Mouse (Mus musculus) hindbrain, postnatal 0 days (tissue): Measurements from ENCODE around the gene Kl. TPM values are rescaled to one million over a fixed set of nuclear protein-coding genes. Genes with fewer than 3 reads are reported as not detected.

ENCODE experiments used
- ATAC-seq: fragments of 200-750 bp; cut with Nextera tagmentation; 2 replicates; pipeline ENCODE4 v1.8.0; 2017; ENCODE audit warnings: mild to moderate bottlenecking, moderate TSS enrichment, moderate library complexity
- DNase-seq: peaks from one replicate; pipeline ENCODE4 v3.0.0-alpha.2; 2015; ENCODE audit warnings: low spot score
- H3K27ac ChIP-seq: fragments of 300-500 bp; sonication (generic); 2 replicates; pipeline ENCODE4 v1.5.1; 2014; ENCODE audit warnings: mild to moderate bottlenecking
- H3K27me3 ChIP-seq: fragments of 300-500 bp; sonication (generic); 2 replicates; pipeline ENCODE4 v1.6.1; 2014; ENCODE audit warnings: low read length, mixed read lengths; ENCODE audit not compliant: insufficient read depth
- H3K36me3 ChIP-seq: fragments of 300-500 bp; sonication (generic); 2 replicates; pipeline ENCODE4 v1.6.1; 2014; ENCODE audit warnings: low read length, mixed read lengths; ENCODE audit not compliant: insufficient read depth
- H3K4me1 ChIP-seq: fragments of 300-500 bp; sonication (generic); 2 replicates; pipeline ENCODE4 v1.6.1; 2014; ENCODE audit warnings: antibody characterized with exemption, low read length, mixed read lengths; ENCODE audit not compliant: insufficient read depth
- H3K4me2 ChIP-seq: fragments of 300-500 bp; sonication (generic); 2 replicates; pipeline ENCODE4 v1.6.1; 2014; ENCODE audit warnings: low read depth, mild to moderate bottlenecking, low read length, moderate library complexity, mixed read lengths
- H3K4me3 ChIP-seq: fragments of 300-500 bp; sonication (generic); 2 replicates; pipeline ENCODE4 v1.5.1; 2014; ENCODE audit warnings: low read length
- H3K9ac ChIP-seq: fragments of 300-500 bp; sonication (generic); replicated peaks from 2 replicates; pipeline ENCODE4 v1.6.1; 2014; ENCODE audit warnings: mild to moderate bottlenecking, low read length, moderate library complexity, mixed read lengths
- H3K9me3 ChIP-seq: fragments of 300-500 bp; sonication (generic); 2 replicates; pipeline ENCODE4 v1.6.1; 2016; ENCODE audit warnings: low read length, mixed read lengths
- CTCF ChIP-seq: IDR thresholded peaks from 2 replicates; pipeline ENCODE4 v1.5.1; 2016; ENCODE audit warnings: antibody characterized with exemption, control low read depth, low read depth
- WGBS: fragments of 180-500 bp; shearing (Covaris S2); extraction: QIAGEN DNeasy Blood & Tissue Kit; methylation state at CpG from one replicate; pipeline ENCODE4 v1.1.7; 2014; 5-methylcytosine and 5-hydroxymethylcytosine counted together
- polyA plus RNA-seq: library from polyadenylated mRNA; unstranded; fragments of >200 nt; fragmentation: Nextera tagmentation; extraction: Ambion mirVana; gene quantifications from 2 replicates; pipeline ENCODE4 v1.2.1, GENCODE M21; 2015
- total RNA-seq: library from RNA; depleted of rRNA; stranded (reverse); fragments of >200 nt; gene quantifications from 2 replicates; pipeline ENCODE4 v1.2.3, GENCODE M21; 2014

Gene Kl
- total and polyA plus RNA-seq, 2 experiments from 2014 or later: 1.3 to 3.7 TPM

- Histone ChIP-seq H3K9me3 (no peaks in the 10 kb centered on the region), H3K9ac (no peak overlapping the region), H3K4me2 (no peak overlapping the region), H3K27me3 (no peaks in the 10 kb centered on the region), H3K4me1 (no peaks in the 10 kb centered on the region), H3K4me3 (no peak overlapping the region), H3K36me3 (no peaks in the 10 kb centered on the region), H3K27ac (no peak overlapping the region)
- DNase-seq: no peak
- ATAC-seq: no peak
- 67% methylated on average over 13 of the region's 13 CpGs for WGBS
- TF ChIP-seq CTCF: no peak
Observed at GRCm38 (mm10) chr5:150918599-150918998, 33.8 kb upstream of the Kl start.

GRCm38 (mm10) chr5:150919269-150919668 lies 33.1 kb upstream of the Kl start:
- Histone ChIP-seq H3K4me1 (no peaks in the 10 kb centered on the region), H3K4me3 (no peak overlapping the region), H3K4me2 (no peak overlapping the region), H3K36me3 (no peaks in the 10 kb centered on the region), H3K9me3 (no peaks in the 10 kb centered on the region), H3K27me3 (no peaks in the 10 kb centered on the region), H3K27ac (no peak overlapping the region), H3K9ac (no peak overlapping the region)
- no peak for TF ChIP-seq CTCF
- DNase-seq (no peak), ATAC-seq (no peak)
- WGBS: 83% methylated on average over 4 of the region's 4 CpGs

- DNase-seq (no peak), ATAC-seq (no peak)
- H3K9ac ChIP-seq: no peak overlapping the region
- no peaks in the 10 kb centered on the region for H3K36me3 ChIP-seq
- H3K27me3 ChIP-seq: no peaks in the 10 kb centered on the region
- no peak for TF ChIP-seq CTCF
- H3K27ac ChIP-seq: no peak overlapping the region
- no peak overlapping the region for H3K4me3 ChIP-seq
- H3K9me3 ChIP-seq: no peaks in the 10 kb centered on the region
- H3K4me1 ChIP-seq: no peaks in the 10 kb centered on the region
- WGBS: 41% methylated on average over 2 of the region's 2 CpGs
- no peak overlapping the region for H3K4me2 ChIP-seq
Observed at GRCm38 (mm10) chr5:150919961-150920360, 32.4 kb upstream of the Kl start.

GRCm38 (mm10) chr5:150929406-150929805 lies 23.0 kb upstream of the Kl start:
- Histone ChIP-seq H3K27me3 (no peaks in the 10 kb centered on the region), H3K36me3 (no peaks in the 10 kb centered on the region), H3K9ac (no peak overlapping the region), H3K4me1 (no peaks in the 10 kb centered on the region), H3K4me2 (no peak overlapping the region), H3K9me3 (no peaks in the 10 kb centered on the region), H3K4me3 (no peak overlapping the region), H3K27ac (no peak overlapping the region)
- ATAC-seq (no peak), DNase-seq (no peak)
- WGBS: 89% methylated on average over 2 of the region's 2 CpGs
- 0 out of 2 replicates have a peak, but pooled peaks have one; percentile 13 for TF ChIP-seq CTCF

GRCm38 (mm10) chr5:150932596-150932995 lies 19.8 kb upstream of the Kl start:
- Histone ChIP-seq H3K4me1 (no peaks in the 10 kb centered on the region), H3K4me2 (no peak overlapping the region), H3K27ac (no peak overlapping the region), H3K9ac (no peak overlapping the region), H3K4me3 (no peak overlapping the region), H3K27me3 (no peaks in the 10 kb centered on the region), H3K9me3 (no peaks in the 10 kb centered on the region), H3K36me3 (no peaks in the 10 kb centered on the region)
- ATAC-seq: no peak
- no peak for DNase-seq
- TF ChIP-seq CTCF: no peak
- 67% methylated on average over 2 of the region's 2 CpGs for WGBS

GRCm38 (mm10) chr5:150936213-150936612 lies 16.2 kb upstream of the Kl start:
- H3K4me3 ChIP-seq: no peak overlapping the region
- H3K9me3 ChIP-seq: no peaks in the 10 kb centered on the region
- no peak overlapping the region for H3K9ac ChIP-seq
- ATAC-seq (no peak), DNase-seq (peak; percentile 55)
- H3K36me3 ChIP-seq: no peaks in the 10 kb centered on the region
- WGBS: 27% methylated on average over 5 of the region's 5 CpGs
- no peak overlapping the region for H3K27ac ChIP-seq
- H3K4me2 ChIP-seq: no peak overlapping the region
- no peaks in the 10 kb centered on the region for H3K4me1 ChIP-seq
- no peak for TF ChIP-seq CTCF
- no peaks in the 10 kb centered on the region for H3K27me3 ChIP-seq

GRCm38 (mm10) chr5:150936807-150937206 lies 15.6 kb upstream of the Kl start:
- H3K36me3 ChIP-seq: no peaks in the 10 kb centered on the region
- ATAC-seq: no peak
- H3K4me3 ChIP-seq: no peak overlapping the region
- H3K27me3 ChIP-seq: no peaks in the 10 kb centered on the region
- no peak overlapping the region for H3K9ac ChIP-seq
- DNase-seq: no peak
- no peaks in the 10 kb centered on the region for H3K4me1 ChIP-seq
- no peak overlapping the region for H3K27ac ChIP-seq
- H3K4me2 ChIP-seq: no peak overlapping the region
- TF ChIP-seq CTCF: no peak
- H3K9me3 ChIP-seq: no peaks in the 10 kb centered on the region
- 62% methylated on average over 4 of the region's 4 CpGs for WGBS
